Mouse (Mus musculus) adrenal gland, postnatal 14 days (tissue): ENCODE data around the gene Hist1h2ae. TPM values are rescaled to one million over a fixed set of nuclear protein-coding genes. Genes with fewer than 3 reads are reported as not detected.
A peak's percentile ranks its signal among the peaks of the same experiment; 100 is the strongest.
"Not testable (repeated sequence)": the region's sequence is repeated elsewhere in the genome, so short reads cannot be mapped to it uniquely, and the experiment has no call there.

Experiments used
- DNase-seq: peaks from one replicate; pipeline ENCODE4 v3.0.0; 2021; ENCODE audit warnings: mixed read lengths
- total RNA-seq: library from RNA; stranded (reverse); gene quantifications from 2 replicates; pipeline ENCODE4 v1.2.3, GENCODE M21; 2021

Hist1h2ae gene
- total RNA-seq, 1 experiment from 2014 or later, result 36.1 TPM

DNA sequence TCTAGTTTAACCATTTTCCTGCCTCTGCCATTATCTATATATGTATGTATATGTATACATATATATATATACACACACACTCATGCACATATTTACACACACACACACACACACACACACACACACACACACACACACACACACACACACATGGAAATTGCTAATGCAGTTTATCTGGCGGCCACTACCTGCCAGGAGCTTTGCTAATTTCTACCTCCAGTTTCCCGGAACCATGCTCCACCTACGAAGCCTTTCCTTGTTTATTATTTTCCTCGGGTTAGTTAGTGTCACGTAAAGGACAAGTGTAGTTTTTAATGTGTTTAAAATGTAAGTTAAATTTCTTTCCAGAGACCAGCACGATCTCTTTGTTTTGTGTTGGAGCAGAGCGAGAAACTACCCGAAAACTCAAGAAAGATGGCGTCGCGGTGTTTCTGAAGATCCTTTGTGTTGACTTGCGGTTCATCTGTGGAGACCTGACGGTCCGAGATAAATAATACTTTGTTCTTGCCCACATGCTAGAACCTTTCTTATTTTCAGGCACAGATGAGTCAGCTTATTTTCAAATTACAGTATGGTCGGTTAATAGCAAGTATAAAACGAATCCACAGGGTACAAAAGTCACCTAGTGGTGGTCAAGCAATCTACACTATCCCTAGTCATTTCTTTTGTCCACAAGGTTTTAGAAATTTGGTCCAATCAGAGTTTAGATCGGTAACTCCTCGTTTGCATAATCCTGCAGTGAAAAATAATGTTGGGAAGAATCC, 8.1 kb downstream of the Hist1h2ae start:
- peak; percentile 56 for DNase-seq

DNA sequence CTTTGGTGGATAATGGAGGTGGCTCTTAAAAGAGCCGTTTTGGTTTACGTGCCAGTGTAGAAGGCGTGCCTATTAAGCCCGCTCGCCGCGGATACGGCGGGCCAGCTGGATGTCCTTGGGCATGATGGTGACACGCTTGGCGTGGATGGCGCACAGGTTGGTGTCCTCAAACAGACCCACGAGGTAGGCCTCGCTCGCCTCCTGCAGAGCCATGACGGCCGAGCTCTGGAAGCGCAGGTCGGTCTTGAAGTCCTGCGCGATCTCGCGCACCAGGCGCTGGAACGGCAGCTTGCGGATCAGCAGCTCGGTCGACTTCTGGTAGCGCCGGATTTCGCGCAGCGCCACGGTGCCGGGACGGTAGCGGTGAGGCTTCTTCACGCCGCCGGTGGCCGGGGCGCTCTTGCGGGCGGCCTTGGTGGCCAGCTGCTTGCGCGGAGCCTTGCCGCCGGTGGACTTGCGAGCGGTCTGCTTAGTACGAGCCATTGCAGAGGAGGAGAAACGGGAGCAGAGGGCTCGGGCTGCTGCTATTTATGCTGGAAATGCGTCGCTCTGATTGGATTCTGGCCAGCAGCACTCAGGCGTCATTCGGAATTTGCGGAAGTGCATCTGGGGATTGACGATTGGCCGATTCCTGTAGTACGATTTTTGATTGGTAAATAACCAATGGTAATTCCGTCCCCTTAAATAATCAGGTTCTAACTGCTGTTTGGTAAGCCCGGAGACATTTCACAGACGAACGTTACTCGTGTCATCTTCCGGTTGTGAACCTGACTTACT, 8.9 kb downstream of the Hist1h2ae start, which contains the start of gene Hist1h3e:
Hist1h3e (minus strand) TSS at position 487 of the 777 bp plus-strand sequence.
- peak; percentile 96 for DNase-seq

DNA sequence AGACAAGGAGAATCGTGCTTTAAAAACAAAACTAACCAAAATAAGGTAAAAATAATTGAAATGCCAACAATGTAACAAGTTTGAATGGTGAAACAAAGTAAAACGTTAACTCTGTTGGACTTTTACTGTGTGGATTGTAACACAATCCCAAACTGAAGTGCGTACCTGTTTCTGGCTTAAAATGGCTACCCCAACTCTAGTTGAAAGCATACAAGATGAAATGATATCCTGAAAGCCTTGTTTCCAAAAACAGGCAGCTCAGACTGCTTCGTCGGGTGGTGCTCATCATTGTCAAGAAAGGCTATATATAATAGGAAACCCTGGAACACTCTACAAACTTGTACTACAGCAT, 9.5 kb downstream of the Hist1h2ae start:
- not testable (repeated sequence) for DNase-seq

DNA sequence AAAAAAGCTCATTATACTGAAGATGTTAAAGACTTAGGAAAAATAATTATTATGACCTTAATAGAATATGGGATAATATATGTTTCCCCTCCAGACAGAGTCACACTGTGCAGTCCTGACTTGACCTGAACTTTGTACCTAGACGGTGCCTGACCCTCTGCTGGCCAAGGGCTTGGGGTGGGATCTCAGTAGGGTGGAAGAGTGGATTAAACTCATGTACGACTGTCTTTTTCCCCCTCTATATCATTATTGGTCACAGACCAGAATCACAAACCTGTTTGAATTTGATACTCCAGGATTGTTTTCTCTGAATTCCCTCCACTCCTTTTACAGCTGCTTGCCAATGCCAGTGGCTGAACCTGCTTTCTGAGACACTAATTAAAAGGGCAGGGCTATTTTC, 10.3 kb downstream of the Hist1h2ae start:
- DNase-seq, result not testable (repeated sequence)

DNA sequence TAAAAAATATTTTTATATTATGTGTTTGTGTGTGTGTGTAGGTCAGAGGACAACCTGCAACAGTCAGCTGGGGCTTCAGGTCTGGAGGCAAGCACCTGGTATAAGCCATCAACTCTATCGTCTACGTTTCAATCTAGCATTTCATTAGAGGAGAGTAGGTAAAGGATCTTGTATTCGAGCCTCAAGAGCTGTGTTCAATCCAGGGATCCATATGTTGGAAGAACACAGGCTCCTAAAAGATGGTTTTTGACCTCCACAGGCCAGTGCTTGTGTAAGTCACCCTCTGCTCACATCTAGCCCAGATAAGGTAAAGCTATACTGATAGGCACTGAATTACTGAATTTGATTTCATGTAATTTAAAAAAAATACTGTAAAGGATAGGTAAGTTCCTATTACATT, 14.1 kb downstream of the Hist1h2ae start:
- no peak for DNase-seq

DNA sequence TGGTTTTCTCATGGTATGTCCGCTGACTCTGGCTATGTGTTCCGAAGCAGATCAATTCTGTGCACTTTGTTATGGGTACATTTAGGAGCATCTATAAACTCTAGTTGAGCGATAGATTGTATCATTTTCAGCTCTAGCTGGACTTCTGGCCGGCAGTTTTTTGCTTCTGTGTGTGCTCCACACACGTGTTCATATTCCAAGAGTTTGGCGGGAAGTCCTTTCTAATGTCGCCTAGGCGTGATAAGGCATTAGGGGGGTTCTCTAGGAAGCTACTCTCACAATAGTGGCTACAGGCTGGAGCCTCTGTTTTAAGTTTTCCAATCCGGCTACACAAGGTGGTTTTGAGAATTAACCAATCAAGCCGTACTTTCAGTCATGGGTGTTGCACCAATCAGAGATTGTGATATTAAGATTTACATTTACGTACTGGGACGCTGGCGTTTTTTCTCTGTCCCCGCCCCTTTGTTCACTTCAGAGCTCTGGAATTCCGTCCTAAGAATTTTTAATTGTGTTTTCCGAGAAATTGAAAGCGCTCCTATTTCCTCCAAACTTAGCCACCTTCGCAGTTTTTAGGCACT, 15.1 kb downstream of the Hist1h2ae start:
- peak; percentile 72 for DNase-seq

DNA sequence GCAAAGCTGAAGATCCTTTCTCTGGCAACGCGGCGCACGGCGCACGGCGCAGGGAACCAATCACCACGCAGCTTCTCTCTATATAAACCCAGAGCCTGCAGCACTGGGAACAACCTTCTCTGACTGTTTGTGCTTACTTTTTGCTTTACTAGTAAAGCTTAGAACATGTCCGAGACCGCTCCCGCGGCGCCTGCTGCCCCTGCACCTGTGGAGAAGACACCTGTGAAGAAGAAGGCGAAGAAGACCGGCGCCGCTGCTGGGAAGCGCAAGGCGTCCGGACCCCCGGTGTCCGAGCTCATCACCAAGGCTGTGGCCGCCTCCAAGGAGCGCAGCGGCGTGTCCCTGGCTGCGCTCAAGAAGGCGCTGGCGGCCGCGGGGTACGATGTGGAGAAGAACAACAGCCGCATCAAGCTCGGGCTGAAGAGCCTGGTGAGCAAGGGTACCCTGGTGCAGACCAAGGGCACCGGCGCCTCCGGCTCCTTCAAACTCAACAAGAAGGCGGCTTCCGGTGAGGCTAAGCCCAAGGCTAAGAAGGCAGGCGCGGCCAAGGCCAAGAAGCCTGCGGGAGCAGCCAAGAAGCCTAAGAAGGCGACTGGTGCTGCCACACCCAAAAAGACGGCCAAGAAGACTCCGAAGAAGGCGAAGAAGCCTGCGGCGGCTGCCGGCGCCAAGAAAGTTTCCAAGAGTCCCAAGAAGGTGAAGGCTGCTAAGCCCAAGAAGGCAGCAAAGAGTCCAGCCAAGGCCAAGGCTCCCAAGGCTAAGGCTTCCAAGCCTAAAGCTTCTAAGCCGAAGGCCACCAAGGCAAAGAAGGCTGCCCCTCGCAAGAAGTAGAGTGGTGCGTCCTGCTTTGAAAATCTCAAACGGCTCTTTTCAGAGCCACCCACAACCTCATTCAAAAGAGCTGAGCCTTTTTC, 15.8 kb downstream of the Hist1h2ae start:
- DNase-seq, result peak; percentile 83

DNA sequence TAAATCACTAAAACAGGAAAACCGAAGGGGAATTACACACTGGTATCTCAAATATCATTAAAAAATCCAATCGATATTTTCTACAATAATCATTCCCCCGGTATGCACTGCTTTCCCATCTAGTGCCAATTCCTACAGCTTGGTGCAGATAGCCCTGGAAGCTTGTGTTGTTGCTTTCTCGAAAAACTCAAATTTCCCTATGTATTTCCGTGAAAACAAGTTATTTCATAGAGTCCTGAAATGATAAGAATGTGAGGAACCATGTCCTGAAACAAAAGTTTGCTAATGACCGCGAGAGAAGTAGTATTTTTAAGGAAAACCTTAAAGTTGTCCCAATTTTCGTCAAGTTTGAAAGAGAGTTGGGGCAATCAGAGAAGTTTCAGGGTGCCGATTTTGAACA, 16.6 kb downstream of the Hist1h2ae start:
- no peak for DNase-seq

DNA sequence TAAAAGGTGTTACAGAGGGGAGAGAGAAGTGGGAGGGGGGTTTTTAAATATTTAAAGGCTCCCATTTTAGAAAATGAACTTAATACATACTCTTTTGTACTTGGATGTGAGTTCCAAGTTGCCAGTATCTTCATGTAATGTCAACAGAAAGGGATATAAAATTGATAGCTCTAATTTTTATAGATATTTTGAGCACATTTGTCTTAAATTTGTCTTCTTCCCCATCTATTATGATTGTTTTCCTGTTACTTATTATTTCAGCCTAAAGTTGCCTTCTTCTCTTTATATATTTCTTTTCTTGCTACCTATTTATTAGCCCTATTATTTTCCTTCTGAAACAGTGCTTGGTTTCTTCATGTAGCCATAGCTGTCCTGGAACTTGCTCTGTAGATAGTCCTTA, 18.1 kb downstream of the Hist1h2ae start, which contains the start of gene Hist1h1d:
Hist1h1d (plus strand) TSS at position 301 of the 400 bp plus-strand sequence.
- DNase-seq, result no peak

DNA sequence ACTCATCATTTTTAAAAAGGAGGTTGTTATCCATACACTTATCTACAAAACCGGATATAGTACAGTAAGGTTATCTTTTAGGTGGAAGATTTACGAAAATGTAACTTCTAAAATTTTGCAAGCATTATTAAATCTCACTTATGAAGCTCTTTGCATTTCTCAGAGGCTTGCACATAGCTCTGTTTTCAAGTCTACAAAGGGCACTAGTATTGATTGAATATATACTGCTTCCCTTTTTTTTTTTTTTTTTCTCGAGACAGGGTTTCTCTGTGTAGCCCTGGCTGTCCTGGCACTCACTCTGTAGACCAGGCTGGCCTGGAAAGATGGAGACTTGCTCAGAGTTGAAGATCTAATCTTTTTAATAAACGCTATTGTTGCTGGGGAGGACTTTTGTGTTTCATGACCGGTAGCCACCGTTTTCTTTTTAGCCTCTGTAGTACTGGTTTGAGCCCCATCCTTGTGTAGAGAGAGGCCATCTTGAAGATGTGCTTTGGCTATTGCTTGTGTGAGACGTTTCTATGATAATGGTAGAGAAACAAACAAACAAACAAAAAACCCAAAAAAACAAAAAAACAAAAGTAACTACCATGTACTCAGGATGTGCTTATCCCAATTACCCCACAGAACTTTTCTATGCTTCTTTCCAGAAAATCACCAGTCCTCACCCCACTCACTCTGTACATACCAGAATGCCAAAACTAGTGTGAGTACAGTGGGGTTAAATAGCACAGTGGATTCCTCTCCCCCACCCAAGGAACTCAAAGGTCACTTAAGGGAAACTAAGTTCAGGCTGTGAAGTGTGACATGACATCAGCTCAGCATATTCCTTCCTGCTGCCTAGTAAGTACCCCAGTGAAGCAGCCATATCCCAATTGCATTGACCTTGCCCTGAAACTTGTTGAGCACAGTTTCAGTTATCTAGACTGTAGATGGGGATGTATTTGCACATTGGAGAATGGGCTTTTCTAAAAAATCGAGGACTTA, 18.8 kb downstream of the Hist1h2ae start:
- DNase-seq, result no peak

DNA sequence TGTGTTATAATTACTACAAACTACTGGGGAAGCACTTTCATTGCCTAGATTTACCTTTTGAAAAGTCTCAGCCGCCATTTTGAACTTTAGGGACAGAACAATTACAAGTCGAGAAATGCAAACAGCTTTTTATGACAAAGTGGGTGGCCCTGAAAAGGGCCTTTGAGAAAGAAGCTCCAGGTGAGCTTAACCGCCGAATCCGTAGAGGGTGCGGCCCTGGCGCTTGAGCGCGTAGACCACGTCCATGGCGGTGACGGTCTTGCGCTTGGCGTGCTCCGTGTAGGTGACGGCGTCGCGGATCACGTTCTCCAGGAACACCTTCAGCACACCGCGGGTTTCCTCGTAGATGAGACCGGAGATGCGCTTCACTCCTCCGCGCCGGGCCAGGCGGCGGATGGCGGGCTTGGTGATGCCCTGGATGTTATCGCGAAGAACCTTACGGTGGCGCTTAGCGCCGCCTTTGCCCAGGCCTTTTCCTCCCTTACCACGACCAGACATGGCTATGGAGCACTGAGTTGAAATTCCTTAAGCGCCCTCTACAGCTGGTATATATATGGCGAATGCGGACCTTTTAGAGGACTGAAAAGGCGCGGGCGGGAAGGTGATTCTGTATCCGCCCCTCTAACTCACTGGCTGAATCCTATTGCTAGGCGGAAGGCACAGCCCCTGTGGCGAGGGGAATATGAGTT, 19.7 kb downstream of the Hist1h2ae start, which contains the start of gene Hist1h4f:
Hist1h4f (minus strand) TSS at position 503 of the 689 bp plus-strand sequence.
- DNase-seq, result peak; percentile 91

DNA sequence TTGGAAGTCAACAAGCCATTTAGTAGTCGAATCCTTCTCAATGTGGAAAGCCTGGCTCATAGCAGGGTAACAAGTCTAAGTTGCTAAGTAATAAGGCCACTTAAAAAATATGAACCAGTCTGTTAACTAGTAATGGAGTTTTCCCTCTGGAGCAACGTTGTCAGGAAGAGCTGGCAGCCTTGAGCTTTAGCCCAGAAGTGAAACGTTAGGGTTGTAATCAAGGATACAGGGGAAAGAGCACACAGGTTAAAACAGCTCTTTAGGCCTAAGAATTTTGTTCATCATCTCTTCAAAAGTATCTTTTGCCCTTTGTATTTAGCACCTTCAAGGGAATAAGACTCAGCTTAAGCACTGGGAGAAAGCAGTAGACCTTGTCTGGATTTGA, 20.3 kb downstream of the Hist1h2ae start:
- no peak for DNase-seq

DNA sequence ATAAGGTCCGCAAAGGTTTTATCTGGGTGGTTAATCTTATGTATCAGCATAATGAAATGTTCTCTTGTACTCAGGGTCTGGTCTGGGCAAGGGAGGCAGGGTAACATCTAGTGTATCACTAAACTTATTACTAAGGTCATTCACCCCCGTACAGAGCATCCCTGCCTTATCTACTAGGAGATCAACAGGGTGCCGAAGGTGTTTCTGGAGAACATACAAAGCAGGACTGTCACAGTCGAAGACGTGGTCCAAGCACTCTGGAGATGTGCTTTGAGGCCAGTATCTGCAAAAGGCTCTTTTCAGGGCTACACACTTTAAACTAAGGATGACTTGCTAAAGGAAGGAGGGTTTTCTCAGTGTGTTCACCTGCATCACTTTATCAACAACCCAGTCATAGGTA, 24.3 kb downstream of the Hist1h2ae start:
- DNase-seq, result no peak

DNA sequence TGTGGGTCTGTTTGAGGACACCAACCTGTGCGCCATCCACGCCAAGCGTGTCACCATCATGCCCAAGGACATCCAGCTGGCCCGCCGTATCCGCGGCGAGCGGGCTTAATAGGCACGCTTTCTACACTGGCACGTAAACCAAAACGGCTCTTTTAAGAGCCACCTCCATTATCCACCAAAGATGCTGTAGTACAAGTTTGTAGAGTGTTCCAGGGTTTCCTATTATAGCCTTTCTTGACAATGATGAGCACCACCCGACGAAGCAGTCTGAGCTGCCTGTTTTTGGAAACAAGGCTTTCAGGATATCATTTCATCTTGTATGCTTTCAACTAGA, 26.3 kb downstream of the Hist1h2ae start:
- DNase-seq, result not testable (repeated sequence)

DNA sequence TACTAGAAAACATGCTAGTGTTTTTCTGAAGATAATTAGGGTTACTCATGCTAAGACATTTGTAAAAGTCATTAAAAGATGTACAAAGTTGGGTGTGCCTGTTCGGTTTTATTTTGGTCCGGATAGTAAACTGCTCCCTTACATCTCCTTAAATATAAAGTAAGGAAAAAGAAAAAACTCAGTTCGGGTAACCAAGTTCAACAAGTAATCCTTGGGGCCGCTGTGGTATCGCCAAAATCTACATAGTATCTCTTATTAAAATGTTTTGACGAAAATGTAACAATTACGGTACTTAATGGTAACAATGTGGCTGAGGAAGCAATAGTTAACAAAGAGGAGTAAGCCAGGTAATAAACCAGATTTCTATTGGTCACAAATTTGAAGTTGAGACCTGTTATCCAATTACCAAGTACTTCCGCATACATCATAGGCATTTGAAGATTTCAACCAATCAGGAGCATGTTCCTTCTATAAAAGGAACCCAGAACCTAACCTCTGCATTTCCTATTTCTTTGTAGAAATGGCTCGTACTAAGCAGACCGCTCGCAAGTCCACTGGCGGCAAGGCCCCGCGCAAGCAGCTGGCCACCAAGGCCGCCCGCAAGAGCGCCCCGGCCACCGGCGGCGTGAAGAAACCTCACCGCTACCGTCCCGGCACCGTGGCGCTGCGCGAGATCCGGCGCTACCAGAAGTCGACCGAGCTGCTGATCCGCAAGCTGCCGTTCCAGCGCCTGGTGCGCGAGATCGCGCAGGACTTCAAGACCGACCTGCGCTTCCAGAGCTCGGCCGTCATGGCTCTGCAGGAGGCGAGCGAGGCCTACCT, 26.8 kb downstream of the Hist1h2ae start, which contains the start of gene Hist1h3f:
Hist1h3f (plus strand) TSS at position 88 of the 822 bp plus-strand sequence.
- peak; percentile 82 for DNase-seq

DNA sequence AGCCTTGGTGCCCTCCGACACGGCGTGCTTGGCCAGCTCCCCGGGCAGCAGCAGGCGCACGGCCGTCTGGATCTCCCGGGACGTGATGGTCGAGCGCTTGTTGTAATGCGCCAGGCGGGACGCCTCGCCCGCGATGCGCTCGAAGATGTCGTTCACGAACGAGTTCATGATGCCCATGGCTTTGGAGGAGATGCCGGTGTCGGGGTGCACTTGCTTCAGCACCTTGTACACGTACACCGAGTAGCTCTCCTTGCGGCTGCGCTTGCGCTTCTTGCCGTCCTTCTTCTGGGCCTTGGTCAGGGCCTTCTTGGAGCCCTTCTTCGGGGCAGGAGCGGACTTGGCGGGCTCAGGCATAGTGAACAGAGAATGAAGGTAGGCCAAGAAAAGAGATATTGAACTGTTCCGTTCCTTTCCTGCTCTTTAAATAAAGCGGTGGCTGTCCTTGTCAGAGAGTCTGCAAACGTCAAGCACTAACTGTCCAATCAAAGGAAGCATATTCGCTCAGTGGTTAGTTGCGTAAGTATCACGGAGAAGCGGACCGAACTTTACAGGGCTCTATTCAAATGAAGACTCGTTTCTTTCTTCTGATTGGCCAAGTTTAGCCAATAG, 27.9 kb downstream of the Hist1h2ae start, which contains the start of gene Hist1h2bh:
Hist1h2bh (minus strand) TSS at position 394 of the 609 bp plus-strand sequence.
- peak; percentile 77 for DNase-seq

DNA sequence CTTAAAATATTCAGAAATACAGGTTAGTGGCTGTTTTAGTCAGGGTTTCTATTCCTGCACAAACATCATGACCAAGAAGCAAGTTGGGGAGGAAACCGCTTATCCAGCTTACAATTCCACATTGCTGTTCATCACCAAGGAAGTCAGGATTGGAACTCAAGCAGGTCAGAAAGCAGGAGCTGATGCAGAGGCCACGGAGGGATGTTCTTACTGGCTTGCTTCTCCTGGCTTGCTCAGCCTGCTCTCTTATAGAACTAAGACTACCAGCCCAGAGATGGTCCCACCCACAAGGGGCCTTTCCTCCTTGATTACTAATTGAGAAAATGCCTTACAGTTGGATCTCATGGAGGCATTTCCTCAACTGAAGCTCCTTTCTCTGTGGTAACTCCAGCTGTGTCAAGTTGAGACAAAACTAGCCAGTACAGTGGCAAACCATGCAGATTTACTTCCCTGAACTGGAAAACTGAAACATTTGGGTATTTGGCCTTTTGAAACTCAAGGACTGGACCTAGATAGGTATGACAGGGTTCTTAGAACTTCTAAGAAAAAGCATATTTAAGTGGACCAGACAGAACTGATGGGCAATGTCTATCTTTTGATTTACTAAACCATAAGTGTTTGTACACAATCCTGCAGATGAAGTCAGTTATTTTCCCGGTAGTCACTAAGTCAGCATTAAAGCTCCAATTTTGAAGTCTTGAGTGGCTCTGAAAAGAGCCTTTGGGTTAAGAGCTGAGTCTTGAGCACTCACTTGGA, 28.6 kb downstream of the Hist1h2ae start:
- not testable (repeated sequence) for DNase-seq

DNA sequence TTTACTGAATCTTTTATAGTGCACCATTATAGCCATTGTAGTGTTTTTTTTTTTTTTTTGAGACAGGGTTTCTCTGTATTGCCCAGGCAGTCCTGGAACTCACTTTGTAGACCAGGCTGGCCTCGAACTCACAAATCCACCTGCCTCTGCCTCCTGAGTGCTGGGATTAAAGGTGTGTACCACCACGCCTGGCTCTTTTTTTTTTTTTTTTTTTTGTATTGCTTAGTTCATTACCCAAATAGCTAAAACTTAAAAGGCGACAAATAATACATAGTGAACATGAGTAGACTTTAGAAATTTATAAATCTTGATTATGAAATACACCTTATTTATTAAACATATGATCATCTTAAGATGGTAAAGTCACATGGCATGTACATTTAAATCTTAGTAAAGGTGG, 29.5 kb downstream of the Hist1h2ae start:
- DNase-seq, result no peak
